Mouse (Mus musculus): Measurements from ENCODE around the gene Gm16181. TPM values are rescaled to one million over a fixed set of nuclear protein-coding genes. Genes with fewer than 3 reads are reported as not detected.

Gm16181 gene
- polyA plus RNA-seq (2015; fragmentation: Nextera tagmentation; extraction: Ambion mirVana) = 0.82 and 2.5 TPM in 2 replicates

DNA sequence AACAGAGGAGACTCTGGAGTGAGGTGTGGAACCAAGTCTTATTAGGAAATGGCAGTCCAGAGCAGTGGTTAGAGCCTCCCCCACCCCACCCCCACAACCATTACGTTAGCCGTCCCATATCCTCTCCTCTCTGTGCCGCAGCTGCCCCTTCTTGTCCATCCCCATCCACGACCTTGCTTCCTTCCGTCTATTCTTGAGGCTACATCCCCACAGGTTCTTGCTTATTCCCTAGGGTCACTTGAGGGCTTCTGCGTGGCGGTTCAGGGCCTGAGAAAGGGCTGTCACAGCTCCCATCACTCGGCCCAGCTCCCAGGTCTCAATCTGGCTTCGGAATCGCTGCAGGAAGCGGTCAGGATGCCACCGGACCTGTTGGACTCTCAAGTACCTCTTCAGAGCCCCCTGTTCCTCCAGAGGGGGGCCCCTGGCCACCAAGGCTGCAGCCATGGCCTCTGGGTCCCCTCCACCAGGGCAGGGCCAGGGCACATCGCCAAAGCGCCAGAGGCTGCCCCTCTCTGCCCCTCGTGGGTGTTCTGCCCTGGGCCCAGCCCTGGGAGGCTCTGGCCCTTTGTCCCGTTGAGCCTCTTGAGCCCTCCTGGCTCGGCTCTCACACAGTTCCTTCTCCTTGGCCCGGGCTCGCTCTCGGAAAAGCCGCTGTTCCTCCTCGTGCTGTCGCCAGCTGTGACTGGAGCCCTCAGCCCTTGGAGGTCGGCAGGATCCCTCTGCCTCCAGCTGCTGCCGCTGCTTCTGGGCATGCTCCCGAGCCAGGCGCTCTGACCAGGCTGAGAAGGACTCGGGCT is at the start of gene Gm16181:
TSS of gene Gm16181 (plus strand) at position 679 of the 797 bp plus-strand sequence.

DNA sequence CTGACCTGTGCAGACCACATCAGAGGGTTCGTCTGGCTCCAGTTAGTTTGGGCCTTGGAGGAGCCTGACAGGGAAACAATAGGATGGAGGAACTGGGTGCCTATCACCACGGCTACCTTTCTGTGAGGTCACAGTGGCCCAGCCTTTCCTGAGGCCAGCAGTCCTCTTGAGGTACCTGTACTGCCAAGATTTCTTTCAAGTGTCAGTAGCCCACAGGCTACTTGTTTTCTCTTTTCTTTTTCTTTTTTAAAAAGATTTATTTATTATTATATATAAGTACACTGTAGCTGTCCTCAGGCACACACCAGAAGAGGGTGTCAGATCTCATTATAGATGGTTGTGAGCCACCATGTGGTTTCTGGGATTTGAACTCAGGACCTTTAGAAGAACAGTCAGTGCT is 44.7 kb upstream of the Gm16181 start, which contains the start of gene Aif1:
TSS of gene Aif1 (minus strand) at position 101 of the 400 bp plus-strand sequence.

DNA sequence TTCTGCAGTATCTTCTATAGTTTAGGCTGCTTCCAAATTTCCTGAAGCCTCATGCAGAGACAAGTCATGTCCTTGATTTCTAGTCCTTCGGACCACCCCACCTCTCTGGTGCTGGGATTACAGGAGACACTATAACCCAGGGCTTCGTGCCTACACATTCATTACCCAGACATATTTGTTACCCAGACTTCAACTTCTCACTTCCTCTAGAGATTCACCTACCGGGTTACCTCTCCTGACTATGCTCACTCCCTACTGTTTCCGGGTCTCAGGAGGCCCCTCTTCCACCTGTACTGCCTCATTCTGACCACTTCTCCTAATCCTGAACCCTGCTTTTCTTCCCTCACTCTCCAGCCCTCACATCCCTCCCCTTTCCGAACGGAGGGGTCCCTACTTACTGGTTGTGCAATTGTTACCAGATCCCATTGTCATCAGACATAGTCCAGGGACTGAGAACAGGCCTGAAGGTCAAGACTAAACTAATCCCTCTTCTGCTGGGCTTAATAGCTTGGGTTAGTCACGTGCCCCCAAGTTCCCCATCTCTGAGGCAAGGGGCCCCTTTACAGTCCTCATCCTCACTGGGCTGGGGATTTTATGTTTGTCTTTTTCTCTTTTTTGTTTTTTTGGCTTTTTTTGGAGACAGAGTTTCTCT is 32.5 kb upstream of the Gm16181 start, which contains the start of gene Lst1:
TSS of gene Lst1 (minus strand) at position 481 of the 652 bp plus-strand sequence.

DNA sequence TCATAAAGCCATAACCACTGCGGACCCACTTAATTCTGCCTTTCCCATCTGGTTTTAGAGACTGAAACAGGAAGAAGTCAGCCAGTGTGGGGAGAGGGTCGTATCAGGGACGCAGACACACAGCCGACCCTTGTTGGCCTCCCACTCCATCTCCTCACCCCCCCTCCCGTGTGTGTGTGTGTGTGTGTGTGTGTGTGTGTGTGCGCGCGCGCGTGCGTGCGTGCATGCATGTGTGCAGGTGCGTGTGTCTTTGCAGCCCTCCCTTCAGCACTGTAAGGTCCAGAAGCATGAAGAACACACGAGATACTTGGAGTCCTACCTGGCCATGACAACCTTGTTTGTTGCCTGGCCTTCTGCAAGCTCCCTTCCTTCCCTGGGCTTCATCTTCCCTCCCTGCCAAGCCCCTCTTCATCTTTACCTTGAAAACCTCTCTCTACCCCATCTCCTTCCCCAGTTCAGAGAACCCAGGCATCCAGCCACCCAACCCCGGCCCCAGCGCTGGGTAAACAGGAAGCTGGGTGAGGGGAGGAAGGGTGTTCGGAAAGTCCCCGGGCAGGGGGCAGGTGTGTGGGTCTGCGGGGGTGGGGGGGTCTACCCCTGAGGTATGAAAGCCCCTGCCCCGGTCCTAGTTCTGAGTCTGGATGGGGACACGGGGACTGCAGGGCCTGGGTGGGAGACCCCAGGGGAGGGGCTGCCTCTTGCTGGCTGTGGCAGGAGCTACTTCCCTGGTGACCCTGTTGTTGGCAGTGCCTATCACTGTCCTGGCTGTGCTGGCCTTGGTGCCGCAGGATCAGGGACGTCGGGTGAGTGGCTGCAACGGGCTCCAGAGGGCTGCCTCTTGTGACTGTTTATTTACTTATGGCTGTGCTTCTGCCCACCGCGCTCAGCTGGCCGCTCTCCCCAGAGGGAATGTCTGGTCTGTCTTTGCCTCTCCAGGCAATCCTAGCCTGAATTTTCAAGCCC is 26.5 kb upstream of the Gm16181 start, which contains the start of gene Ltb:
TSS of gene Ltb (plus strand) at position 559 of the 963 bp plus-strand sequence.

DNA sequence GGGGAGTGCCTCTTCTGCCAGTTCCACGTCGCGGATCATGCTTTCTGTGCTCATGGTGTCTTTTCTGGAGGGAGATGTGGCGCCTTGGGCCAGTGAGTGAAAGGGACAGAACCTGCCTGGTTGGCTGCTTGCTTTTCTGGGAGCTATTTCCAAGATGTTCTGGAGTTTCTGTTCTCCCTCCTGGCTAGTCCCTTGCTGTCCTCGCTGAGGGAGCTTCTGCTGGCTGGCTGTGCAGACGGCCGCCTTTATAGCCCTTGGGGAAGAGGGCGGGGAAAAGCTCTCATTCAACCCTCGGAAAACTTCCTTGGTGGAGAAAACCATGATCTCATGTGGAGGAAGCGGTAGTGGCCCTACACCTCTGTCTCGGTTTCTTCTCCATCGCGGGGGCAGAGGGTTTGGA is 18.8 kb upstream of the Gm16181 start, which contains the start of gene Tnf:
TSS of gene Tnf (minus strand) at position 221 of the 400 bp plus-strand sequence.

DNA sequence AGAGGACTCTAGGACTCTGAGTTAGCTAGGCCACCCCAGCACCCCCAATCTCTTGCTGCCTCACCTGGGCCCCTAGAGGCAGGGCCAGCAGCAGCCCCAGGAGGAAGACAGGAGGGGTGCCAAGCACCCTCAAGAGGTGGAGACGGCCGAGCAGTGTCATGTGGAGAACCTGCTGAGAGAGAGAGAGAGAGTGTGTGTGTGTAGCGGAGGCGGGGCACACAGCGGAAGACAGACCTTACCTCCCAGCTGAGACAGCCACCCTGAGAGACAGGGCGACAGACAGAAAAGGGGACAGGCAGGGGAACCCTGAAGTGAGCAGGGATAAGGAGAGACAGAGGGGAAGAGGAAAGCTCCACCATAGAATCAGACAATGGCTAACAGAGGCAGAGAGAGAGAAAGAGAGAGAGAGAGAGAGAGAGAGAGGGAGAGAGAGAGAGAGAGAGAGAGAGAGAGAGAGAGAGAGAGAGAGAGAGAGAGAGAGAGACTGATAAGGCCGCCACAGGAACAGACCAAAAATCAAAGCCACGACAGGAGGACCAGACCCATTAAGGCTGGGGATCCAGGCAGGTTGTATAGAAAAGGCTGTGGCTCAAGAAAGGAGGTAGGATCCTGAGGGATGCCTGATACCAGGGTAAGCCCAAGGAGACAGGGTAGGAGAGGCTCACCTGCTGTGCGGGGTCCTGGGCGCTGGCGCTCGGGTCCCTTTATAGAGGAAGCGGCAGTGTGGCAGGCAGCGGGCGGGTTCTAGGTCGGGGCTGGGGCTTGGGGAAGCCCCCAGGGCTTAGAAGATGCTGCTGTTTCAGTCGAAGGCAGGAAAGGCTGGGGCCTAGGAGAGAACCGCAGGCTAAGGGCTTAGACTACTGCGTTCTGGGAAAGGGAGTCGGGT is 15.9 kb upstream of the Gm16181 start, which contains the start of gene Lta:
TSS of gene Lta (minus strand) at position 858 of the 886 bp plus-strand sequence.

DNA sequence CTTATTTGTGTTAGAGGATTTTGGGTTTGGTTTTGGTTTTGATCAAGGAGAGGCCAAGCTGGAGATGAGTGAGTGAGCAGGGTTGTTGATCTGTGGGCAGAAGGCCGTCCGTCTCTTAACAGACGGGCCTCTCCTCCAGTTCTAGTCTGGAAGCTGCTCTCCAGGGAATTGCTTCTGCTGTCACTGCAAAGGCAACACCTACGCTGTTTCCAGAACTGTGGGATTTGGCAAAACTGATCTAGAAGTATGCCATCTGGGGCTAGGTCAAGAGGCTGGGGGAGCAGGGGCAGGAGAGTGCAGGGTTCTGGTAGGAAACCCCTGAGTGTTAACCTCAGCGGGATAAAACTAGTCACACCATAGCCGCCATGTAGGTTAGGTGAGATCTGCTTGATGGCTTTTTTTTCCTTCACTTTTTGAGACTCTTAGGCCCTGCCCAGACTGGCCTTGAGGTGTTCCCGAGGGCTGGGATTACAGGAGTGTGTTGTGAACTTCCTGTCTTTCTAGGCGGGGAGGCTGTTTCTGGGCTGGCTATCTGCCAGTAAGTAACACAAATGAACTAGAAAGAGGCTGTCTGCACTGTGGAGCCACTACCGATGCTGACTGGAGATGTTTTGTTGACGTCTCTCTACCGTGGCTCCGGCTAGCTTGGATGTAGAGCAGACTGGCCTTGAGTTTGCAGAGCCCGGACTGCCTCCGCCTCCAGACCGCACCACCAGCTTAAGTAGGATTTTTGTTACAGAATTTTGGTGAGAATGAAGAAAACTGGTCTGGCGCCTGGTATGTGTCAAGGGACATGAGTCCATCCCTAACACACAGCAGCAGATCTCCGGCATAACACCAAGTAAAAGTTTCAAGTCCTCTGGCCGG is 12.7 kb downstream of the Gm16181 start, which contains the start of gene Atp6v1g2:
TSS of gene Atp6v1g2 (plus strand) at position 547 of the 867 bp plus-strand sequence.

DNA sequence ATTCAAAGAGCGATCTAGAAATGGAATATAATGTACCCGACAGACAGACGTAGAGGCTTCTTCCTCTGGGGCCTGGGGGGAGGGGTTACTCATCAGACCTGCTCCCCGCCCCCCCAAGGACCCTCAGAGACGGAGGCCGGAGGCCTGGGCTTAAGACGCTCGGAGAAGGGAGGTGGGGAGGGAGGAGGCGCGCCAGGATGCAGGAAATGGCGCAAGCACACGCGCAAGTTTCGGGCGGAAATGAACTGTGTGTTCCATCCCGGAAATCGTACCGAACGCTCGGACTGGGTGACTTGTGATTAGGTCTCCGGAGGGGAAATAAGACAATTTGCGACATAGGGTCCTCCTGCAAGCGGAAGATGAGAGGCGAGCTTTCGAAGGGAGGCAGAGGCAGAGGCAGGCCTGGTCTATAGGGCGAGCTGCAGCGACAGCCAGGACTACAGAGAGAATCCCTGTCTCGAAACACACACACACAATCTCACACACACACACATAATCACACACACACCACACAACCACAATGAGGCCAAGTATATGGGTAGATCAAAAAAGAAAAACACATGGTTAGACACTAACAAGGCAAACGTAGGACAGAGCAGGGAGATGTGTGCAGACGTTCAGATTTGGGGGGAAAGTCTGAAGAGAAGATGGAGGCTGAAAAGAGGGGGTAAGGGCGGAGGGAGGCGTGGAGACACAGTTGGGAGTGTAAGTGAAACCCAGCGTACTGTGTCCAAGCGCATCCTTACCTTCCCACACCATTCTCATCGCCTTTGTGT is 15.2 kb downstream of the Gm16181 start, which contains the start of gene Nfkbil1:
TSS of gene Nfkbil1 (minus strand) at position 179 of the 776 bp plus-strand sequence.

DNA sequence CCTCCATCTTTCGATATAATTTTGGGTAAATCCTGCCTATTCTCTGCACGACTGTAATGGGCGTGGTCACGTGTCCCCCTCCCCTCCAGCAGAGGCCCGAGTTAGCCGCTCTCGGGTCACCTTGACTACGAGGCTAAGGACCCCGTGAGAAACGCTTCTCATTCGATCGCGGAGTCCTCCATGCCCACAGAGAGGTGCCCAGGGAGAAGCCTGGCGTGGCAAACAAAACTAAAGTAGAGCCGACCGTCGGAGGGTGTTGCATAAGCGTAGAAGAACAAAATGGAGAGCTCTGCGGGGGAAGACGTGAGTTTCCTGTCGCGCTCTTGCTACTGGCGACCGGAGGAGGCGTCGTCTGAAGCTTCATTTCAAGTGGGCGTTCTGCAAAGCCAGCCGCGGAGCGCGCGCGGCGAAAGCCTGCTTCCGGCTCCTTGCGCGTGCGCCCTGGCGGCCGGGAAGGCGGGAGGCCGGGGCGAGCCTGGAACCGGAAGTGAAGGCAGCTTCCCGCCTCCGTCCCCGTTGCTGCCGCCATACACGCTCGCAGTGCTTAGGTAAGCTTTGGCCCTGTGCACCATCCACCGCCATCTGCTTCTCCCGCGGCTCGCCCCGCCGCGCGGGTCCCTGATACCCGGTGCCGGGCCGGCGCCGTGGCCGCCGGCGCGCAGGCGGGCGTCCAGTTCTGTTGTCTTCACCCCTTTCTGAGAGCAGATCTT is 20.8 kb downstream of the Gm16181 start, which contains the start of gene Ddx39b:
TSS of gene Ddx39b (plus strand) at position 442 of the 710 bp plus-strand sequence.

DNA sequence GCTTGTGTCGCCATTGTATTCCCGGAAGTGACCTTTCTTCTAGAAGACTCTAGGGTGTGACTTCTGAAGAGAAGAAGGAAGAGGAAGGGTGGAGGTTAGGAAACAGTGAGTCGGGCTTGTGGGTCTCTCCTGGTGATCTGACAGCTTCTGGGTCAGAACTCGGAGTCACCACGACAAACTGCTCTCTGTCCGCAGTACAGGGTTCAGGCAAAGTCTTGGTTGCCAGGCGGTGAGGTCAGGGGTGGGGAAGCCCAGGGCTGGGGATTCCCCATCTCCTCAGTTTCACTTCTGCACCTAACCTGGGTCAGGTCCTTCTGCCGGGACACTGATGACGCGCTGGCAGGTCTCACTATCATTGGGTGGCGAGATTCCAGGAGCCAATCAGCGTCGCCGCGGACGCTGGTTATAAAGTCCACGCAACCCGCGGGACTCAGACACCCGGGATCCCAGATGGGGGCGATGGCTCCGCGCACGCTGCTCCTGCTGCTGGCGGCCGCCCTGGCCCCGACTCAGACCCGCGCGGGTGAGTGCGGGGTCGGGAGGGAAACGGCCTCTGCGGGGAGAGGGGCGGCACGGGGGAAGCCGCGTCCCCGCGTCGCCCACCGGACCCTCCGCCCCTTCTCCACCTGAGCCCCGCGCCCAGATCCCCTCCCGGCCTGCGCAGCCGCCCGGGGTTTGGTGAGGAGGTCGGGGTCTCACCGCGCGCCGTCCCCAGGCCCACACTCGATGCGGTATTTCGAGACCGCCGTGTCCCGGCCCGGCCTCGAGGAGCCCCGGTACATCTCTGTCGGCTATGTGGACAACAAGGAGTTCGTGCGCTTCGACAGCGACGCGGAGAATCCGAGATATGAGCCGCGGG is 42.3 kb downstream of the Gm16181 start, which contains the start of gene H2-D1:
TSS of gene H2-D1 (plus strand) at position 67 of the 859 bp plus-strand sequence.

Other genes starting within 250 kb of the Gm16181 start
- gene Hspa1a, start 248.7 kb upstream of the Gm16181 start, polyA plus RNA-seq (2015; fragmentation: Nextera tagmentation; extraction: Ambion mirVana) = 1.7 and 1.8 TPM in 2 replicates
- 0.23 and 0.30 TPM in 2 replicates for gene Hspa1l, start 248.1 kb upstream of the Gm16181 start, polyA plus RNA-seq (2015; fragmentation: Nextera tagmentation; extraction: Ambion mirVana)
- 138 and 160 TPM in 2 replicates for gene Lsm2, start 239.0 kb upstream of the Gm16181 start, polyA plus RNA-seq (2015; fragmentation: Nextera tagmentation; extraction: Ambion mirVana)
- 104 and 108 TPM in 2 replicates for gene Vars, start 219.8 kb upstream of the Gm16181 start, polyA plus RNA-seq (2015; fragmentation: Nextera tagmentation; extraction: Ambion mirVana)
- 0.40 and 0.49 TPM in 2 replicates for gene Vwa7, start 204.3 kb upstream of the Gm16181 start, polyA plus RNA-seq (2015; fragmentation: Nextera tagmentation; extraction: Ambion mirVana)
- 19.7 and 23.0 TPM in 2 replicates for gene Sapcd1, start 192.8 kb upstream of the Gm16181 start, polyA plus RNA-seq (2015; fragmentation: Nextera tagmentation; extraction: Ambion mirVana)
- gene Msh5, start 174.1 kb upstream of the Gm16181 start, polyA plus RNA-seq (2015; fragmentation: Nextera tagmentation; extraction: Ambion mirVana) = 6.9 and 8.1 TPM in 2 replicates
- 245 and 258 TPM in 2 replicates for gene Clic1, start 170.9 kb upstream of the Gm16181 start, polyA plus RNA-seq (2015; fragmentation: Nextera tagmentation; extraction: Ambion mirVana)
- gene Ddah2, start 161.8 kb upstream of the Gm16181 start, polyA plus RNA-seq (2015; fragmentation: Nextera tagmentation; extraction: Ambion mirVana) = 52.0 and 69.5 TPM in 2 replicates
- gene Ly6g6c, start 155.4 kb upstream of the Gm16181 start, polyA plus RNA-seq (2015; fragmentation: Nextera tagmentation; extraction: Ambion mirVana) = 0.17 TPM in 1 of 2 replicates, not detected in the other
- gene Mpig6b, start 154.7 kb upstream of the Gm16181 start, polyA plus RNA-seq (2015; fragmentation: Nextera tagmentation; extraction: Ambion mirVana) = 2.5 and 3.1 TPM in 2 replicates
- gene Ly6g6e, start 143.9 kb upstream of the Gm16181 start, polyA plus RNA-seq (2015; fragmentation: Nextera tagmentation; extraction: Ambion mirVana) = 0.23 and 0.47 TPM in 2 replicates
- 1.2 and 2.1 TPM in 2 replicates for gene Ly6g6d, start 142.8 kb upstream of the Gm16181 start, polyA plus RNA-seq (2015; fragmentation: Nextera tagmentation; extraction: Ambion mirVana)
- 1.4 and 2.2 TPM in 2 replicates for gene Ly6g6f, start 135.2 kb upstream of the Gm16181 start, polyA plus RNA-seq (2015; fragmentation: Nextera tagmentation; extraction: Ambion mirVana)
- gene Abhd16a, start 131.6 kb upstream of the Gm16181 start, polyA plus RNA-seq (2015; fragmentation: Nextera tagmentation; extraction: Ambion mirVana) = 101 and 108 TPM in 2 replicates
- gene Ly6g5c, start 112.6 kb upstream of the Gm16181 start, polyA plus RNA-seq (2015; fragmentation: Nextera tagmentation; extraction: Ambion mirVana) = not detected in 2 replicates
- gene Ly6g5b, start 105.4 kb upstream of the Gm16181 start, polyA plus RNA-seq (2015; fragmentation: Nextera tagmentation; extraction: Ambion mirVana) = 0.81 and 1.3 TPM in 2 replicates
- gene Gpank1, start 99.4 kb upstream of the Gm16181 start, polyA plus RNA-seq (2015; fragmentation: Nextera tagmentation; extraction: Ambion mirVana) = 19.0 and 20.3 TPM in 2 replicates
- 191 and 199 TPM in 2 replicates for gene Csnk2b, start 98.8 kb upstream of the Gm16181 start, polyA plus RNA-seq (2015; fragmentation: Nextera tagmentation; extraction: Ambion mirVana)
- 6.7 and 8.1 TPM in 2 replicates for gene D17H6S53E, start 94.5 kb upstream of the Gm16181 start, polyA plus RNA-seq (2015; fragmentation: Nextera tagmentation; extraction: Ambion mirVana)
- 0.17 and 0.64 TPM in 2 replicates for gene Apom, start 88.8 kb upstream of the Gm16181 start, polyA plus RNA-seq (2015; fragmentation: Nextera tagmentation; extraction: Ambion mirVana)
- gene Bag6, start 85.7 kb upstream of the Gm16181 start, polyA plus RNA-seq (2015; fragmentation: Nextera tagmentation; extraction: Ambion mirVana) = 31.2 and 32.4 TPM in 2 replicates
- 85.1 and 90.0 TPM in 2 replicates for gene Prrc2a, start 55.9 kb upstream of the Gm16181 start, polyA plus RNA-seq (2015; fragmentation: Nextera tagmentation; extraction: Ambion mirVana)
- 36.5 and 52.2 TPM in 2 replicates for gene Aif1, start 44.8 kb upstream of the Gm16181 start, polyA plus RNA-seq (2015; fragmentation: Nextera tagmentation; extraction: Ambion mirVana)
- 93.5 and 134 TPM in 2 replicates for gene Lst1, start 32.4 kb upstream of the Gm16181 start, polyA plus RNA-seq (2015; fragmentation: Nextera tagmentation; extraction: Ambion mirVana)
- 24.4 and 36.4 TPM in 2 replicates for gene Ltb, start 26.4 kb upstream of the Gm16181 start, polyA plus RNA-seq (2015; fragmentation: Nextera tagmentation; extraction: Ambion mirVana)
- gene Tnf, start 18.8 kb upstream of the Gm16181 start, polyA plus RNA-seq (2015; fragmentation: Nextera tagmentation; extraction: Ambion mirVana) = 1.7 and 2.2 TPM in 2 replicates
- gene Lta, start 15.5 kb upstream of the Gm16181 start, polyA plus RNA-seq (2015; fragmentation: Nextera tagmentation; extraction: Ambion mirVana) = 0.17 and 0.79 TPM in 2 replicates
- gene Atp6v1g2, start 12.8 kb downstream of the Gm16181 start, polyA plus RNA-seq (2015; fragmentation: Nextera tagmentation; extraction: Ambion mirVana) = 2.3 and 2.4 TPM in 2 replicates
- 7.3 and 8.5 TPM in 2 replicates for gene Nfkbil1, start 15.0 kb downstream of the Gm16181 start, polyA plus RNA-seq (2015; fragmentation: Nextera tagmentation; extraction: Ambion mirVana)
- gene Ddx39b, start 20.9 kb downstream of the Gm16181 start, polyA plus RNA-seq (2015; fragmentation: Nextera tagmentation; extraction: Ambion mirVana) = 195 TPM in 2 replicates
- gene H2-D1, start 41.9 kb downstream of the Gm16181 start, polyA plus RNA-seq (2015; fragmentation: Nextera tagmentation; extraction: Ambion mirVana) = 356 and 410 TPM in 2 replicates
- 0.05 TPM in 1 of 2 replicates, not detected in the other for gene H2-Q1, start 99.6 kb downstream of the Gm16181 start, polyA plus RNA-seq (2015; fragmentation: Nextera tagmentation; extraction: Ambion mirVana)
- gene H2-Q2, start 121.4 kb downstream of the Gm16181 start, polyA plus RNA-seq (2015; fragmentation: Nextera tagmentation; extraction: Ambion mirVana) = 0.10 and 0.35 TPM in 2 replicates
- gene H2-Q4, start 158.8 kb downstream of the Gm16181 start, polyA plus RNA-seq (2015; fragmentation: Nextera tagmentation; extraction: Ambion mirVana) = 5.0 and 6.1 TPM in 2 replicates
- gene H2-Q6, start 204.0 kb downstream of the Gm16181 start, polyA plus RNA-seq (2015; fragmentation: Nextera tagmentation; extraction: Ambion mirVana) = 2.0 and 2.4 TPM in 2 replicates
- gene H2-Q7, start 218.3 kb downstream of the Gm16181 start, polyA plus RNA-seq (2015; fragmentation: Nextera tagmentation; extraction: Ambion mirVana) = 3.9 and 4.6 TPM in 2 replicates
- gene H2-Q10, start 249.3 kb downstream of the Gm16181 start, polyA plus RNA-seq (2015; fragmentation: Nextera tagmentation; extraction: Ambion mirVana) = 12.6 and 15.2 TPM in 2 replicates

Data from spleen, postnatal 0 days (tissue).